19 mouse cellular contexts compared by ENCODE assay signal in the genomic region with DNA sequence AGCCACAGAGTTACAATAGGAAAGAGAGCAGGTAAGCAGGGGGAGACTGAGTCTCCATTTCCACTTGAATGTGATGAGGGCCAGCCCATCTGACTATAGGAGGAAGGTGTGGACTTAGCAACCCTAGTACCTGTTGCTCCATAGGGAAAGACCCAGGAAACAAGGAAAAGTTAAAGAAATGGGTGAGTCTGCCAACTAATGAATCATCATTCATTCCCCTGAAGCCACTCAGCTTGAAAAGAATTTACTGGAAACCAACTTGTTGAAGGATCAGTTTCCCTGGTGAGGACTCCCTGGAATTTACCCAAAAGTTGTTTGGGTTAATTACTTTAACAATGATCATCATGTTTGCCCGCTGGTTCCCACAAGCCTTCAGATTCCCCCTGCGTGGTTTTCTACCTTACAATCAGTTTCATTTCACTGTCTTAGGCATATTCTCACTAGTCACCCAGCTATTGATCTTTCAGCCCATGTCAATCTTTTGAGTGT.
DNase-seq lines count a peak whose midpoint lies in the region; ATAC-seq and TF ChIP-seq lines count a peak whose summit lies in the region.
"Had no signal": no experiment of that assay in that cellular context is flagged by ENCODE, and none has a peak within 500 bp of the region (broad histone marks: within the 10 kb centered on the region; RNA-seq: fewer than 3 reads in every experiment).

No protein-coding gene starts in this region.

- DNase-seq in 3134 (ENCODE audit: extremely low read depth, insufficient read length, low spot score) (peak; percentile 28), 3T3-L1 (ENCODE audit: low read depth, low spot score) (peak; percentile 81)
- peak; percentile 91 for DNase-seq in Muller cell, postnatal 12 days (ENCODE audit: inconsistent ontology term)
- peak; percentile 29 for DNase-seq in brain, embryonic 14.5 days (ENCODE audit: low read depth)
- DNase-seq in left cerebral cortex, adult 9 months (ENCODE audit: low spot score in 2 of 2), result no peak
- DNase-seq in left cerebral cortex, adult 11 months (ENCODE audit: low spot score), result no peak
- DNase-seq: adrenal gland, adult 8-10 months; cerebellum, adult 11-12 months; cerebellum, adult 9-10 months; cerebellum, postnatal 25 days; gastrocnemius, postnatal 36 days; heart, adult 11 months had no signal

- no peaks in the 10 kb centered on the region for H3K36me3 ChIP-seq in forebrain, embryonic 13.5 days (ENCODE audit: poor library complexity, severe bottlenecking)
- H3K36me3 ChIP-seq: embryonic facial prominence, embryonic 12.5 days; forebrain, embryonic 12.5 days; G1E; heart, embryonic 13.5 days; hindbrain, embryonic 15.5 days had no signal

- H3K4me3 ChIP-seq in forebrain, embryonic 13.5 days, result no peak overlapping the region
- H3K4me3 ChIP-seq: embryonic facial prominence, embryonic 12.5 days; forebrain, embryonic 12.5 days; heart, embryonic 13.5 days; hindbrain, embryonic 15.5 days had no signal

- no peak for TF ChIP-seq POLR2A in brain, embryonic 14.5 days (IDR thresholded peaks at IDR 0.05; ENCODE audit: borderline replicate concordance, extremely low read depth, insufficient read depth, insufficient read length, poor library complexity, severe bottlenecking)

- H3K4me1 ChIP-seq in forebrain, embryonic 13.5 days, result peaks cover 24% of the 10 kb centered on the region

- ATAC-seq in forebrain, embryonic 13.5 days, result no peak
- ATAC-seq: intestine, embryonic 16.5 days had no signal

- H3K27me3 ChIP-seq in forebrain, embryonic 13.5 days, result no peaks in the 10 kb centered on the region
- H3K27me3 ChIP-seq: embryonic facial prominence, embryonic 12.5 days; heart, embryonic 13.5 days; hindbrain, embryonic 15.5 days had no signal

- no peaks in the 10 kb centered on the region for H3K9me3 ChIP-seq in forebrain, embryonic 13.5 days (replicated peaks)
- H3K9me3 ChIP-seq: embryonic facial prominence, embryonic 12.5 days; forebrain, embryonic 12.5 days; heart, embryonic 13.5 days; hindbrain, embryonic 15.5 days had no signal

- H3K27ac ChIP-seq in forebrain, embryonic 13.5 days, result no peak overlapping the region
- H3K27ac ChIP-seq: embryonic facial prominence, embryonic 12.5 days; forebrain, embryonic 12.5 days; hindbrain, embryonic 15.5 days had no signal

- no peak for TF ChIP-seq CTCF in brain, embryonic 14.5 days (IDR thresholded peaks at IDR 0.05; ENCODE audit: borderline replicate concordance, extremely low read depth, insufficient read depth, insufficient read length)

- WGBS in forebrain, embryonic 13.5 days, result 49% methylated on average over 2 of the region's 2 CpGs

- no peak overlapping the region for H3K9ac ChIP-seq in forebrain, embryonic 13.5 days
- H3K9ac ChIP-seq: embryonic facial prominence, embryonic 12.5 days; forebrain, embryonic 12.5 days; heart, embryonic 13.5 days; hindbrain, embryonic 15.5 days had no signal

- H3K4me2 ChIP-seq in forebrain, embryonic 13.5 days, result no peak overlapping the region
- H3K4me2 ChIP-seq: embryonic facial prominence, embryonic 12.5 days; forebrain, embryonic 12.5 days; heart, embryonic 13.5 days; hindbrain, embryonic 15.5 days had no signal

Comparison
In these comparisons a context has a peak if more than half of its experiments do, and no peak if none do; other contexts are left out.
1. DNase-seq: peak in 3134 (single experiment), 3T3-L1 (single experiment), Muller cell, postnatal 12 days (single experiment) and brain, embryonic 14.5 days (single experiment); none in left cerebral cortex, adult 9 months (0 of 2) and left cerebral cortex, adult 11 months (single experiment).